ENCODE assay signal across 13 mouse cellular contexts in the genomic region with DNA sequence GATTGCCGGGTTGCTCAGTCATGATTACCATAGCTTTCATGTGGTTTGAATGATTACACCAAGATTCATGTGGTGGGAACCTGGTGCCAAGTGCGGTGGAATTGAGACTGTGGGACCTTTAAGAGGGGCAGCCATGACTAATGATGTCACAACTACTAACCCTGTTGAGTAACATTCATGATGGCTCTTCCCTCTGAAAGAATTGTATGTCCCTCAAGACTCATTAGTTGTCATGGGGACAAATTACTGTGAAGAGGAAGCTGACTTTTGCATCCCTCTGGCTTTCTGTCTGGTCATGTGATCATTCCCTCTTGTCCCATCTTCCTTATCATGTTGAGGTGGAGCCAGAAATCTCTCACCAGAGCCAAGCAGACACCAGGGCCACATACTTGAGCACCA.
A peak's percentile ranks its signal among the peaks of the same experiment; 100 is the strongest.
DNase-seq lines count a peak whose midpoint lies in the region; ATAC-seq and TF ChIP-seq lines count a peak whose summit lies in the region.
"Had no signal": no experiment of that assay in that cellular context is flagged by ENCODE, and none has a peak within 500 bp of the region (broad histone marks: within the 10 kb centered on the region; RNA-seq: fewer than 3 reads in every experiment).

No protein-coding gene starts in this region.

- peak; percentile 14 to 23 for DNase-seq in heart, postnatal 10 days
- DNase-seq in heart, adult 11 months, result no peak
- DNase-seq in 416B (ENCODE audit: low read depth), result peak; percentile 8
- DNase-seq in adipocyte (ENCODE audit: low spot score), result peak; percentile 83
- DNase-seq in hindbrain, postnatal 0 days (ENCODE audit: low spot score), result peak; percentile 69
- no peak for DNase-seq in left cerebral cortex, adult 2 months (ENCODE audit: extremely low spot score in 1 of 2, low spot score in 2 of 2)
- DNase-seq in layer of hippocampus, adult 18-20 months (ENCODE audit: low spot score in 2 of 2), result no peak
- no peak for DNase-seq in urinary bladder, postnatal 25 days (ENCODE audit: low spot score)
- DNase-seq: kidney, adult 18-20 months; right cerebral cortex, postnatal 14 days; thymus, postnatal 25 days had no signal

- no peaks in the 10 kb centered on the region for H3K36me3 ChIP-seq in hindbrain, postnatal 0 days (ENCODE audit: insufficient read depth, low read length)
- H3K36me3 ChIP-seq: G1E; lung, embryonic 15.5 days had no signal

- H3K27ac ChIP-seq in hindbrain, postnatal 0 days, result no peak overlapping the region
- H3K27ac ChIP-seq in left cerebral cortex, adult 2 months, result no peak overlapping the region
- H3K27ac ChIP-seq: lung, embryonic 15.5 days had no signal

- TF ChIP-seq CTCF in hindbrain, postnatal 0 days (IDR thresholded peaks at IDR 0.05; ENCODE audit: low read depth), result no peak
- no peak for TF ChIP-seq CTCF in left cerebral cortex, adult 2 months (IDR thresholded peaks at IDR 0.05)

- H3K4me2 ChIP-seq in hindbrain, postnatal 0 days (ENCODE audit: low read depth, low read length), result no peak overlapping the region
- H3K4me2 ChIP-seq: lung, embryonic 15.5 days had no signal

- peak; percentile 77; the same call in 1 of the 2 replicates for ATAC-seq in hindbrain, postnatal 0 days

- no peak overlapping the region for H3K4me3 ChIP-seq in hindbrain, postnatal 0 days (ENCODE audit: low read length)
- no peak overlapping the region for H3K4me3 ChIP-seq in left cerebral cortex, adult 2 months
- H3K4me3 ChIP-seq: lung, embryonic 15.5 days had no signal

- no peaks in the 10 kb centered on the region for H3K27me3 ChIP-seq in hindbrain, postnatal 0 days (ENCODE audit: insufficient read depth, low read length)
- H3K27me3 ChIP-seq: lung, embryonic 15.5 days had no signal

- intact Hi-C loops in heart, postnatal 10 days (cut with DNase I), result no loop called here
- intact Hi-C loops in left cerebral cortex, adult 2 months (cut with DNase I), result no loop called here

- H3K9ac ChIP-seq in hindbrain, postnatal 0 days (replicated peaks; ENCODE audit: low read length), result no peak overlapping the region
- H3K9ac ChIP-seq: lung, embryonic 15.5 days had no signal

- no peaks in the 10 kb centered on the region for H3K4me1 ChIP-seq in hindbrain, postnatal 0 days (ENCODE audit: insufficient read depth, low read length)

- 27% methylated on average over 2 of the region's 2 CpGs for WGBS in hindbrain, postnatal 0 days

- H3K9me3 ChIP-seq in hindbrain, postnatal 0 days (ENCODE audit: low read length), result no peaks in the 10 kb centered on the region
- H3K9me3 ChIP-seq: G1E; lung, embryonic 15.5 days had no signal

Comparison
In these comparisons a context has a peak if more than half of its experiments do, and no peak if none do; other contexts are left out.
1. DNase-seq: peak in heart, postnatal 10 days (2 of 2), 416B (single experiment), adipocyte (single experiment) and hindbrain, postnatal 0 days (single experiment); none in heart, adult 11 months (single experiment), left cerebral cortex, adult 2 months (0 of 2), layer of hippocampus, adult 18-20 months (0 of 2) and urinary bladder, postnatal 25 days (single experiment).